Mouse (Mus musculus): ENCODE data around the gene Nfyb. TPM values are rescaled to one million over a fixed set of nuclear protein-coding genes. Genes with fewer than 3 reads are reported as not detected.
A peak's percentile ranks its signal among the peaks of the same experiment; 100 is the strongest.

The Nfyb gene
- total RNA-seq, 1 experiment from 2014 or later = 20.3 TPM

GRCm38 (mm10) chr10:82744296-82744695 is 19.6 kb downstream of the Nfyb start:
- no peak for DNase-seq

- DNase-seq = no peak
These were observed 21.4 kb downstream of the Nfyb start for GRCm38 (mm10) chr10:82742578-82742977.

GRCm38 (mm10) chr10:82741876-82742275 is 22.1 kb downstream of the Nfyb start:
- DNase-seq = no peak

- DNase-seq = no peak
These were observed 22.6 kb downstream of the Nfyb start for GRCm38 (mm10) chr10:82741354-82741753.

GRCm38 (mm10) chr10:82699296-82699941 is 64.5 kb downstream of the Nfyb start:
- DNase-seq = peak; percentile 34

- DNase-seq = peak; percentile 96
These were observed 65.2 kb downstream of the Nfyb start for GRCm38 (mm10) chr10:82698712-82699261.

Other genes starting within 250 kb of the Nfyb start
- 39.5 and 42.9 TPM in 2 replicates for gene 1190007I07Rik, start 140.9 kb downstream of the Nfyb start, total RNA-seq (2021)
- 31.5 and 38.6 TPM in 2 replicates for gene Tdg, start 134.3 kb downstream of the Nfyb start, total RNA-seq (2021)
- gene Glt8d2, start 73.5 kb downstream of the Nfyb start, total RNA-seq (2021) = 2.3 and 2.8 TPM in 2 replicates
- gene Hcfc2, start 68.0 kb downstream of the Nfyb start, total RNA-seq (2021) = 30.5 and 37.3 TPM in 2 replicates
- 106 and 115 TPM in 2 replicates for gene Txnrd1, start 69.8 kb upstream of the Nfyb start, total RNA-seq (2021)
- 2.3 and 3.0 TPM in 2 replicates for gene Eid3, start 102.5 kb upstream of the Nfyb start, total RNA-seq (2021)
- 31.8 and 33.6 TPM in 2 replicates for gene Chst11, start 221.4 kb upstream of the Nfyb start, total RNA-seq (2021)